Mouse (Mus musculus) heart, embryonic 11.5 days (tissue): Measurements from ENCODE around the gene Mat1a. TPM values are rescaled to one million over a fixed set of nuclear protein-coding genes. Genes with fewer than 3 reads are reported as not detected.

Experiments
- ATAC-seq: fragments of 200-750 bp; cut with Nextera tagmentation; replicated peaks from 2 replicates; pipeline ENCODE4 v1.8.0; 2017; ENCODE audit warnings: moderate library complexity; ENCODE audit not compliant: insufficient number of reproducible peaks, low FRiP score, low TSS enrichment
- H3K27ac ChIP-seq: fragments of 300-500 bp; sonication (generic); 2 replicates; pipeline ENCODE4 v1.5.1; 2014; ENCODE audit warnings: mild to moderate bottlenecking, low read depth, low read length
- H3K27me3 ChIP-seq: fragments of 300-500 bp; sonication (generic); 2 replicates; pipeline ENCODE4 v1.6.1; 2014; ENCODE audit warnings: mild to moderate bottlenecking, low read length, mixed read lengths; ENCODE audit not compliant: control insufficient read depth, insufficient read depth
- H3K36me3 ChIP-seq: fragments of 300-500 bp; sonication (generic); 2 replicates; pipeline ENCODE4 v1.6.1; 2014; ENCODE audit warnings: mild to moderate bottlenecking, low read length, moderate library complexity, mixed read lengths; ENCODE audit not compliant: control insufficient read depth, insufficient read depth
- H3K4me1 ChIP-seq: fragments of 300-500 bp; sonication (generic); 2 replicates; pipeline ENCODE4 v1.6.1; 2014; ENCODE audit warnings: low read length; ENCODE audit not compliant: control insufficient read depth, insufficient read depth
- H3K4me2 ChIP-seq: fragments of 300-500 bp; sonication (generic); 2 replicates; pipeline ENCODE4 v1.6.1; 2014; ENCODE audit warnings: mild to moderate bottlenecking, moderate library complexity
- H3K4me3 ChIP-seq: fragments of 300-500 bp; sonication (generic); 2 replicates; pipeline ENCODE4 v1.5.1; 2014; ENCODE audit warnings: low read depth, low read length
- H3K9ac ChIP-seq: fragments of 300-500 bp; sonication (generic); 2 replicates; pipeline ENCODE4 v1.6.1; 2014; ENCODE audit warnings: mild to moderate bottlenecking, low read depth, low read length, moderate library complexity
- H3K9me3 ChIP-seq: fragments of 300-500 bp; sonication (generic); replicated peaks from 2 replicates; pipeline ENCODE4 v1.6.1; 2016; ENCODE audit warnings: low read length; ENCODE audit not compliant: control insufficient read depth
- WGBS: fragments of 180-500 bp; shearing (Covaris S2); extraction: QIAGEN DNeasy Blood & Tissue Kit; methylation state at CpG from one replicate; pipeline ENCODE4 v1.1.7; 2014; ENCODE audit not compliant: insufficient replicate concordance; 5-methylcytosine and 5-hydroxymethylcytosine counted together
- polyA plus RNA-seq: library from polyadenylated mRNA; unstranded; fragments of >200 nt; fragmentation: Nextera tagmentation; extraction: Ambion mirVana; gene quantifications from 2 replicates; pipeline ENCODE4 v1.2.1, GENCODE M21; 2014

The Mat1a gene
- polyA plus RNA-seq, 1 experiment from 2014 or later, result 0.46 TPM

- Histone ChIP-seq H3K27me3 (no peaks in the 10 kb centered on the region), H3K4me1 (peaks cover 4% of the 10 kb centered on the region; the same call in 1 of the 2 replicates), H3K36me3 (no peaks in the 10 kb centered on the region), H3K4me2 (no peak overlapping the region), H3K27ac (no peak overlapping the region), H3K9ac (no peak overlapping the region), H3K4me3 (no peak overlapping the region), H3K9me3 (no peaks in the 10 kb centered on the region)
- WGBS, result 72% methylated on average over 4 of the region's 4 CpGs
- ATAC-seq, result no peak
These were observed 8.1 kb downstream of the Mat1a start for GRCm38 (mm10) chr14:41112944-41113343.

- H3K4me1 ChIP-seq, result peaks cover 4% of the 10 kb centered on the region; the same call in 1 of the 2 replicates
- no peaks in the 10 kb centered on the region for H3K9me3 ChIP-seq
- H3K36me3 ChIP-seq, result no peaks in the 10 kb centered on the region
- no peak overlapping the region for H3K4me3 ChIP-seq
- no peak overlapping the region for H3K27ac ChIP-seq
- H3K4me2 ChIP-seq, result no peak overlapping the region
- no peak for ATAC-seq
- no peaks in the 10 kb centered on the region; the same call in 1 of the 2 replicates for H3K27me3 ChIP-seq
- no peak overlapping the region for H3K9ac ChIP-seq
- 67% methylated on average over 3 of the region's 3 CpGs for WGBS
These were observed 11.4 kb downstream of the Mat1a start for GRCm38 (mm10) chr14:41116271-41116670.

- Histone ChIP-seq H3K9me3 (no peaks in the 10 kb centered on the region), H3K9ac (no peak overlapping the region), H3K27me3 (no peaks in the 10 kb centered on the region; the same call in 1 of the 2 replicates), H3K27ac (no peak overlapping the region), H3K4me2 (no peak overlapping the region), H3K36me3 (no peaks in the 10 kb centered on the region), H3K4me3 (no peak overlapping the region), H3K4me1 (no peaks in the 10 kb centered on the region)
- ATAC-seq, result no peak
- 74% methylated on average over 5 of the region's 5 CpGs for WGBS
These were observed 19.8 kb downstream of the Mat1a start for GRCm38 (mm10) chr14:41124683-41125082.

GRCm38 (mm10) chr14:41127997-41128396, 23.2 kb downstream of the Mat1a start:
- no peak overlapping the region for H3K4me2 ChIP-seq
- no peaks in the 10 kb centered on the region for H3K36me3 ChIP-seq
- no peak overlapping the region for H3K9ac ChIP-seq
- H3K9me3 ChIP-seq, result no peaks in the 10 kb centered on the region
- H3K4me3 ChIP-seq, result no peak overlapping the region
- no peak overlapping the region for H3K27ac ChIP-seq
- ATAC-seq, result 0 out of 2 replicates have a peak, but pooled peaks have one; percentile 35
- no peaks in the 10 kb centered on the region for H3K27me3 ChIP-seq
- 0 out of 2 replicates have a peak, but pooled peaks cover 3% of the 10 kb centered on the region for H3K4me1 ChIP-seq
- WGBS, result 19% methylated on average over 4 of the region's 4 CpGs

- H3K4me2 ChIP-seq, result no peak within 1 kb of the TSS
- 61% methylated on average over 7 of the region's 7 CpGs for WGBS
- no peaks in the 10 kb centered on the region for H3K27me3 ChIP-seq
- no peak for ATAC-seq
- H3K4me1 ChIP-seq, result 0 out of 2 replicates have a peak, but pooled peaks cover 3% of the 10 kb centered on the region
- H3K27ac ChIP-seq, result no peak within 1 kb of the TSS
- H3K9me3 ChIP-seq, result no peaks in the 10 kb centered on the region
- no peak within 1 kb of the TSS for H3K9ac ChIP-seq
- no peaks in the 10 kb centered on the region for H3K36me3 ChIP-seq
- H3K4me3 ChIP-seq, result no peak within 1 kb of the TSS
These were observed 26.7 kb downstream of the Mat1a start, which contains the start of gene Sftpa1 for GRCm38 (mm10) chr14:41131540-41131939. Sftpa1 (plus strand) TSS chr14:41131782.

GRCm38 (mm10) chr14:41137006-41137405, 32.2 kb downstream of the Mat1a start:
- Histone ChIP-seq H3K36me3 (no peaks in the 10 kb centered on the region), H3K4me1 (no peaks in the 10 kb centered on the region), H3K4me2 (no peak overlapping the region), H3K9ac (no peak overlapping the region), H3K27ac (no peak overlapping the region), H3K4me3 (no peak overlapping the region), H3K9me3 (no peaks in the 10 kb centered on the region), H3K27me3 (no peaks in the 10 kb centered on the region)
- ATAC-seq, result no peak

- Histone ChIP-seq H3K4me3 (no peak overlapping the region), H3K9me3 (no peaks in the 10 kb centered on the region), H3K27ac (no peak overlapping the region), H3K4me2 (no peak overlapping the region), H3K4me1 (no peaks in the 10 kb centered on the region), H3K36me3 (no peaks in the 10 kb centered on the region), H3K27me3 (no peaks in the 10 kb centered on the region), H3K9ac (no peak overlapping the region)
- WGBS, result 68% methylated on average over 1 of the region's 1 CpGs
- ATAC-seq, result no peak
These were observed 35.9 kb downstream of the Mat1a start for GRCm38 (mm10) chr14:41140686-41141085.

- H3K4me3 ChIP-seq, result no peak overlapping the region
- no peak overlapping the region for H3K9ac ChIP-seq
- H3K27ac ChIP-seq, result no peak overlapping the region
- H3K4me1 ChIP-seq, result no peaks in the 10 kb centered on the region
- H3K9me3 ChIP-seq, result no peaks in the 10 kb centered on the region
- 59% methylated on average over 6 of the region's 6 CpGs for WGBS
- ATAC-seq, result no peak
- no peaks in the 10 kb centered on the region for H3K27me3 ChIP-seq
- no peaks in the 10 kb centered on the region for H3K36me3 ChIP-seq
- H3K4me2 ChIP-seq, result no peak overlapping the region
These were observed 41.2 kb downstream of the Mat1a start for GRCm38 (mm10) chr14:41146035-41146434.

- Histone ChIP-seq H3K36me3 (no peaks in the 10 kb centered on the region), H3K4me3 (no peak overlapping the region), H3K27ac (no peak overlapping the region), H3K27me3 (no peaks in the 10 kb centered on the region), H3K9ac (no peak overlapping the region), H3K9me3 (no peaks in the 10 kb centered on the region), H3K4me2 (no peak overlapping the region), H3K4me1 (no peaks in the 10 kb centered on the region)
- 74% methylated on average over 3 of the region's 3 CpGs for WGBS
- no peak for ATAC-seq
These were observed 42.1 kb downstream of the Mat1a start for GRCm38 (mm10) chr14:41146922-41147321.
